Mouse (Mus musculus): ENCODE data around the gene Arhgef1.

DNA sequence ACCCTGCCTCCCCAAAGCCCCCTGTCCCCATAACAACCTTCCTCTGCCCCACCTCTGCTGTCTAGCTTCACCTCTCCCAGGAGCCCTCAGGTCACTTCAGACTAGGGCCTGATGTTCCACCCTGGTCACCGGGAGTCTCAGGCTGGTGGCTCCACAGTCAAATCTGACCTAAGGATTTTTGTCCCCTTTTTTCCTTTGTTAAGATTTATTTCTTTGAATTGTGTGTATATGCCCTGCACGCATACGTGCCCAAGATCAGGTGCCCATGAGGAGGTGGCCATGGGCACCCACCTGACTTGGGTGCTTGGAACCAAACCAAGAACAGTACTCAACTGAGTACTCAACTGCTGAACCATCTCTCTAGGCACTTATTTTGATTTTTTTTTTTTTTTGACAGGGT, 67.6 kb downstream of the Arhgef1 start:
- no peak for TF ChIP-seq MAX (IDR thresholded peaks at IDR 0.05; ENCODE audit: low read length)
- TF ChIP-seq USF1 (IDR thresholded peaks at IDR 0.05; ENCODE audit: low read depth, low read length), result no peak
- TF ChIP-seq CTCF (conservative IDR thresholded peaks at IDR 0.05 in 1 of 2, IDR thresholded peaks at IDR 0.05 in 1 of 2; ENCODE audit: low read depth in 2 of 2, low read length in 2 of 2), result no peak

Measured in CH12.LX (cell line).